Comparison of ENCODE assay signal across 11 mouse cellular contexts in genomic region chr5:143637832-143638420, GRCm38 (mm10). TPM values are rescaled to one million over a fixed set of nuclear protein-coding genes. Genes with fewer than 3 reads are reported as not detected.
A peak's percentile ranks its signal among the peaks of the same experiment; 100 is the strongest.
DNase-seq lines count a peak whose midpoint lies in the region; ATAC-seq and TF ChIP-seq lines count a peak whose summit lies in the region.
"Had no signal": no experiment of that assay in that cellular context is flagged by ENCODE, and none has a peak within 500 bp of the region (broad histone marks: within the 10 kb centered on the region; RNA-seq: fewer than 3 reads in every experiment).

No protein-coding gene starts in this region.

- no peaks in the 10 kb centered on the region for H3K36me3 ChIP-seq in kidney, adult 2 months (ENCODE audit: control insufficient read depth, insufficient read depth, low read length)
- H3K36me3 ChIP-seq in limb, embryonic 14.5 days (ENCODE audit: control insufficient read depth, insufficient read depth, low read length), result no peaks in the 10 kb centered on the region
- no peaks in the 10 kb centered on the region for H3K36me3 ChIP-seq in midbrain, embryonic 10.5 days
- H3K36me3 ChIP-seq in midbrain, embryonic 11.5 days (ENCODE audit: control insufficient read depth, insufficient read depth, low read length), result no peaks in the 10 kb centered on the region
- H3K36me3 ChIP-seq: neural tube, embryonic 12.5 days had no signal

- peak overlapping the region; percentile 16; the same call in 1 of the 2 replicates for H3K4me2 ChIP-seq in limb, embryonic 14.5 days (replicated peaks; ENCODE audit: low read depth, low read length, severe bottlenecking)
- H3K4me2 ChIP-seq in midbrain, embryonic 11.5 days, result no peak overlapping the region
- H3K4me2 ChIP-seq: neural tube, embryonic 12.5 days had no signal

- TF ChIP-seq POLR2A in kidney, adult 2 months (IDR thresholded peaks at IDR 0.05; ENCODE audit: low read depth, low read length), result no peak
- no peak for TF ChIP-seq POLR2A in limb, embryonic 14.5 days (IDR thresholded peaks at IDR 0.05; ENCODE audit: borderline replicate concordance, extremely low read depth, insufficient read depth, insufficient read length)

- H3K4me3 ChIP-seq in kidney, adult 2 months (ENCODE audit: insufficient read depth, low read depth, low read length), result no peak overlapping the region
- no peak overlapping the region for H3K4me3 ChIP-seq in limb, embryonic 14.5 days (replicated peaks; ENCODE audit: low read length)
- no peak overlapping the region for H3K4me3 ChIP-seq in midbrain, embryonic 10.5 days
- H3K4me3 ChIP-seq in midbrain, embryonic 11.5 days (ENCODE audit: low read depth, low read length), result no peak overlapping the region
- H3K4me3 ChIP-seq: neural tube, embryonic 12.5 days had no signal

- WGBS in kidney, adult 2 months, result 55% methylated on average over 11 of the region's 11 CpGs
- WGBS in limb, embryonic 14.5 days, result 16% methylated on average over 11 of the region's 11 CpGs
- 86% methylated on average over 11 of the region's 11 CpGs for WGBS in midbrain, embryonic 10.5 days
- 81% methylated on average over 11 of the region's 11 CpGs for WGBS in midbrain, embryonic 11.5 days

- no peak overlapping the region for H3K9ac ChIP-seq in limb, embryonic 14.5 days (ENCODE audit: low read depth, low read length, severe bottlenecking)
- no peak overlapping the region for H3K9ac ChIP-seq in midbrain, embryonic 11.5 days (ENCODE audit: low read length)
- H3K9ac ChIP-seq: neural tube, embryonic 12.5 days had no signal

- H3K9me3 ChIP-seq in limb, embryonic 14.5 days (ENCODE audit: control insufficient read depth, low read length), result no peaks in the 10 kb centered on the region
- no peaks in the 10 kb centered on the region for H3K9me3 ChIP-seq in midbrain, embryonic 10.5 days (replicated peaks)
- H3K9me3 ChIP-seq in midbrain, embryonic 11.5 days (ENCODE audit: control insufficient read depth, low read length), result no peaks in the 10 kb centered on the region
- H3K9me3 ChIP-seq: neural tube, embryonic 12.5 days had no signal

- no peak for TF ChIP-seq CTCF in kidney, adult 2 months (conservative IDR thresholded peaks at IDR 0.05; ENCODE audit: insufficient read depth, insufficient read length, low read depth, low read length)

- H3K27me3 ChIP-seq in kidney, adult 2 months (replicated peaks; ENCODE audit: control insufficient read depth, insufficient read depth, low read length), result no peaks in the 10 kb centered on the region
- H3K27me3 ChIP-seq in limb, embryonic 14.5 days (ENCODE audit: control insufficient read depth, insufficient read depth, low read length), result no peaks in the 10 kb centered on the region
- no peaks in the 10 kb centered on the region for H3K27me3 ChIP-seq in midbrain, embryonic 10.5 days (ENCODE audit: low read depth, poor library complexity, severe bottlenecking)
- H3K27me3 ChIP-seq in midbrain, embryonic 11.5 days (ENCODE audit: control insufficient read depth, insufficient read depth, low read length), result no peaks in the 10 kb centered on the region
- H3K27me3 ChIP-seq: neural tube, embryonic 12.5 days had no signal

- peak; percentile 62 for ATAC-seq in limb, embryonic 14.5 days (ENCODE audit: low FRiP score, low read depth)
- ATAC-seq in midbrain, embryonic 11.5 days (ENCODE audit: low FRiP score), result no peak

- DNase-seq in kidney, adult 2 months, result peak; percentile 19
- DNase-seq in kidney, adult 11 months, result no peak
- DNase-seq in 3T3-L1 (ENCODE audit: low read depth, low spot score), result peak; percentile 94
- DNase-seq in brain, adult 2 months (ENCODE audit: low read depth, low spot score), result peak; percentile 68
- peak; percentile 82 for DNase-seq in limb, embryonic 14.5 days (ENCODE audit: low spot score)
- no peak for DNase-seq in midbrain, embryonic 10.5 days (ENCODE audit: low spot score)
- no peak for DNase-seq in midbrain, embryonic 11.5 days (ENCODE audit: low spot score, missing footprints)
- DNase-seq: adrenal gland, postnatal 25 days; cerebellum, postnatal 36 days; kidney, postnatal 25 days had no signal

- peak overlapping the region; percentile 68 for H3K27ac ChIP-seq in kidney, adult 2 months (ENCODE audit: insufficient read depth, low read depth, low read length)
- H3K27ac ChIP-seq in limb, embryonic 14.5 days (replicated peaks; ENCODE audit: low read depth, low read length), result peak overlapping the region; percentile 67
- H3K27ac ChIP-seq in midbrain, embryonic 10.5 days (replicated peaks), result no peak overlapping the region
- no peak overlapping the region for H3K27ac ChIP-seq in midbrain, embryonic 11.5 days (ENCODE audit: low read depth, low read length)
- H3K27ac ChIP-seq: neural tube, embryonic 12.5 days had no signal

- H3K4me1 ChIP-seq in kidney, adult 2 months (ENCODE audit: control insufficient read depth, insufficient read depth, low read length), result peaks cover 26% of the 10 kb centered on the region
- peaks cover 93% of the 10 kb centered on the region for H3K4me1 ChIP-seq in limb, embryonic 14.5 days (ENCODE audit: control insufficient read depth, insufficient read depth, low read length)
- H3K4me1 ChIP-seq in midbrain, embryonic 10.5 days, result peaks cover 21% of the 10 kb centered on the region; the same call in 1 of the 2 replicates
- no peaks in the 10 kb centered on the region for H3K4me1 ChIP-seq in midbrain, embryonic 11.5 days (ENCODE audit: control insufficient read depth, insufficient read depth, low read length)

RNA-seq across cellular contexts. Expression of gene Cyth3, which starts 15.7 kb away (rescaled TPM):
- 22.8 and 25.0 TPM in 2 replicates for polyA plus RNA-seq in kidney, adult 2 months (2012; rRNA removed)
- polyA plus RNA-seq in limb, embryonic 14.5 days (2012; rRNA removed), result 50.6 and 52.9 TPM in 2 replicates
- polyA plus RNA-seq in limb, embryonic 14.5 days (2014; fragmentation: Nextera tagmentation; extraction: Ambion mirVana), result 60.5 and 67.7 TPM in 2 replicates
- 28.1 and 31.7 TPM in 2 replicates for polyA plus RNA-seq in midbrain, embryonic 10.5 days (2016; fragmentation: Nextera tagmentation; extraction: Ambion mirVana)
- 27.6 and 28.9 TPM in 2 replicates for polyA plus RNA-seq in midbrain, embryonic 11.5 days (2014; fragmentation: Nextera tagmentation; extraction: Ambion mirVana)

Comparison
In these comparisons a context has a peak if more than half of its experiments do, and no peak if none do; other contexts are left out.
1. DNase-seq: peak in kidney, adult 2 months (single experiment), 3T3-L1 (single experiment), brain, adult 2 months (single experiment) and limb, embryonic 14.5 days (single experiment); none in kidney, adult 11 months (single experiment), midbrain, embryonic 10.5 days (single experiment) and midbrain, embryonic 11.5 days (single experiment).
2. H3K27ac ChIP-seq: peak in kidney, adult 2 months (single experiment) and limb, embryonic 14.5 days (single experiment); none in midbrain, embryonic 10.5 days (single experiment) and midbrain, embryonic 11.5 days (single experiment).